Mouse (Mus musculus) gastrocnemius, postnatal 36 days (tissue): ENCODE data around the gene Pard6a. TPM values are rescaled to one million over a fixed set of nuclear protein-coding genes. Genes with fewer than 3 reads are reported as not detected.
A peak's percentile ranks its signal among the peaks of the same experiment; 100 is the strongest.

Experiments
- DNase-seq, 2 experiments: peaks; one replicate each; pipeline ENCODE4 v3.0.0; 2022
- intact Hi-C: fragments of 180-260 bp; cut with DNase I; formaldehyde crosslinking; loops from one replicate; pipeline ENCODE4 v1.15.1; 2025
- total RNA-seq, 2 experiments: library from RNA; stranded (reverse); gene quantifications; 2 replicates each; pipeline ENCODE4 v1.2.3; 2021

Gene Pard6a
- total RNA-seq, 2 experiments from 2014 or later: 4.7 to 6.7 TPM

GRCm38 (mm10) chr8:105698734-105699133 lies 2.2 kb upstream of the Pard6a start:
- intact Hi-C loops: no loop called here
- DNase-seq: no peak

DNA sequence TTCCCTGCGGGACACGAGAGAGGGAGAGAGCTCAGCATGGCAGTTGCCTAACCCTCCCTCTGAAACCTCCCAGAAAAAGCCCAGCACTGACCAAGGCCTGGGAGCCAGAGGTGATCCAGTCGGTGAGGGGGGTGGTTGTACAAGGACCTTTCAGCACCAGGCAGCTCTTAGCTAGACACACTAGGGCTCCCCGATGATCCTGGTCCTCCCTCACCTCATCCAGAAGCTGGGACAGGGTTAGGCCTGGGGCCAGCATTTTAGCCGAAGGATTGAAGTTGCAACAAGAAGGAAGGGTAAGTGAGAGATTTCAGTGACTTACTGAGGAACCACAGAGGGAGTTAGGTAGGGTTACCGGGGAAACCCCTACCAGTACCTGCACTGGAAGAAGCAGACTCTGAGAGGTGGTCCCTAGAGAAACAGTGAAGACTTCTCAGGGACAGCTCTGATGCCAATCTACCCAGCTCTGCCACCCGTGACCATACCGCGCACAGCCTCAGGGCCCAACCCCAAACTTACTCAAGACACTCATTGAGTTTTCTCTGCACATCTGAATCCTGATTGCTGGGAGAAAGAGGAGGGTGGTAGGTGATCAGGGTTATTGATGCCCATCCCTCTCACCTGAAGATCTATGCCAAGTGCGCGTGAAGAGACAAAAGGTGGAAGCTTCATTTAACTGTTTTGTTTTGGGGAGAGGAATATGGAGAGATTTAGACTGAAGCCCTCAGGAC lies 1.3 kb upstream of the Pard6a start:
- no peak for DNase-seq
- intact Hi-C loops: no loop called here

DNA sequence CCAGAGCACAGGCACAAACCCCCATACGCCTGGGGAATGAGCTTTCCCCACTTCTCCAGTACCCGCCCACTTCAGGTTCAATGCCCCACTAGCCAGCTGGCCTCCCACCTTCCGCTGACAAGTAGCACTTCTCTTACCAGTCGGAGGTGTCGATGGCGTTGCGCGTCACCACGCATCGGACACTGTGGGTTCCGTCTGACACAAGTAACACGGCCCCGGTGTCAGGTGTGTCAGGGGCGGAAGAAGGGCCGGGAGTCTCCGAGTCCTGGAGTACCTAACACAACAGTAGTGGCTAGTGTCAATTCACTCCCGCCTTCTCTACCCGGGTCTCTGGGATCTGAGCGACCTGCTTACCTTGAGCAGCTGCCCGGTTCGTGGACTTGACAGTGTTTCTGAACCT lies 382 bp upstream of the Pard6a start:
- no peak for DNase-seq
- intact Hi-C loops: no loop called here

GRCm38 (mm10) chr8:105702001-105702401 lies 1.1 kb downstream of the Pard6a start:
- DNase-seq: no peak
- intact Hi-C loops: no loop called here

GRCm38 (mm10) chr8:105702731-105703415 lies 1.9 kb downstream of the Pard6a start:
- no peak for DNase-seq
- intact Hi-C loops: no loop called here

- intact Hi-C loops: no loop called here
- DNase-seq: peak in 1 of 2 experiments; percentile 8
Measured at GRCm38 (mm10) chr8:105704146-105704812, 3.3 kb downstream of the Pard6a start.

GRCm38 (mm10) chr8:105704955-105705354 lies 4.0 kb downstream of the Pard6a start:
- intact Hi-C loops: no loop called here

DNA sequence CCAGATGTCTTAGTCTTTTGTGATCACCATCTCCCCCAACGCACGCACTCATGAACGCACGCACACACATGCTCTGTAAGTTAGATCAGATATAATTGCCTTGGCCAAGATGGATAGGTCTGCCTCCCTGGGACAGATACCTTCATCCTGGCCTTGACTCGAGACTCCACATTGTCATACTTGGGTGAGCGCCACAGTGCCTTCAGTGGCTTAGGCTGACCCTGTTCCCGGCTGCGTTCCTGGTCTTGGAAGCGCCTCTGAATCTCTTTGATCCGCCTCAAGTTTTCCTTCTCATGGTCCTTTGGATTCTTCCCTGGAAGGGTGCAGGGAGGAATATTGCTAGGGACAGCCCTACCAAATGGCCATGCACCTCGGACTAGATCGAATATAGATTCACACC lies 5.5 kb downstream of the Pard6a start:
- no peak for DNase-seq
- intact Hi-C loops: no loop called here

More at GRCm38 (mm10) chr8:105704955-105705354, 4.0 kb downstream of the Pard6a start:
- no peak for DNase-seq

DNA sequence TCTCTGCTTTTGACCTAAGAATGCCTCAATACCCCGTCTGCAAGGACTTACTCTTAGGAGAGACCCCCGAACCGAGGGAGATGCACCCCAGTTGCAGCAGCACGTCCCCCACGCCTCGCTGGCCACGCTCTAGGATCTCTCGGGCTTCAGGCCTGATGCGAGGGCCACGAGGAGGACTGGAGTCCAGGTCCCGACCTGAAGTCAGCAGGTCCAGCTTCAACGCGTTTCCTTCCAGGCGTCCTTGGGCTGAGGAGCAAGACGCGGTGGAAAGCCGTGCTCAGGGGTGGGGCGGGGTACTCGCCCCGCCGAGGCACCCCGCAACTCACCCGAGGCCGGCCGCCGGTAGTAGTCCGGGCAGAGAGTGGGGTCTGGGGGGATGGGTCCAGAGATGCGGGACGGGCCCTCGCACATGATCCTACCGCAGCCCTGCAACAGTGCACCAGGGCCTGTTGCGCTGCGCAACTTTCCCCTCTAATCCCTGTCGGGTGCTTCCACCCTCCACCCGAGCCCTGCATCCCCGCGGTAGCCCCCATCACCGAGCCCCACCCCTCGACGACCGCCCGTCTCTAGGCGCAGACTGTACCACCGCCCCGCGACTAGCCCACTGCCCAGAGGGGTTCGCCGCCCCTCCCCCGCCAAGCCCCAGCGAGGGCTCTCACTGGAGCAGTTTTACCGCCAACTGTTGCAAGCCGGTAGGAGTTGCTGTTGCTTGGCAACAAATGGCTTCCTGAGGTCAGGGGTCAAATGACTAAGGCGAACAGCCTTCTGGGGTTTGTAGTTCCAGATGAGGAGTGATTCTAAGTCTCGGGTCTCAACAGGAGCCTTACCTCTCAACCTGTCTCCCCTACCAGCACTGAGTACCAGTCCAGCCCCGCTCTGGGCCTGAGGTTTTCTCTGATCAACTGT lies 6.8 kb downstream of the Pard6a start, which contains the start of the genes 4933405L10Rik and Enkd1:
4933405L10Rik (plus strand) TSS at position 158 of the 906 bp plus-strand sequence.
Enkd1 (minus strand) TSS at position 713 of the 906 bp plus-strand sequence.
- intact Hi-C loops: no loop called here
- peak; percentile 60 to 72 for DNase-seq

GRCm38 (mm10) chr8:105708675-105709074 lies 7.7 kb downstream of the Pard6a start:
- DNase-seq: no peak
- intact Hi-C loops: no loop called here

DNA sequence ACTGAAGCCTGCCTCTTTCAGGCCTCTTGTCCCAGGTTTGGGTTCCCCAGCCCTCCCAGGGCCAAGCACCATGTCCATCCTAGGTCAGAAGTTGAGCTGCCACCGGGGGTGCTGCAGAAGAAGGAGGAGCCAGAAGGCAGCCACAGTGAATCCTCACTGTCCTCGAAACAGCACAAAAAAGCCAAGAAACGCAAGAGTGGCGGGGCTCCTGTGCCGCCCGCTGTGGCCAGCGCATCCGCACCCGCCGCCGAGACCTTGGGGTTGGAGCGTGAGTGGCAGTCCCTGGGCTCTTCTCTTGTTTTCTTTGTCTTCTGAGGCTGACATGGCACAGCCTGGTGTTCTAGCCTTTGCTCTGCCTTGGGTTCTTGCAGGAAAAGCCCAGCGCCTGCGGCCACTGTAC lies 8.4 kb downstream of the Pard6a start:
- intact Hi-C loops: no loop called here

GRCm38 (mm10) chr8:105712286-105712685 lies 11.3 kb downstream of the Pard6a start:
- intact Hi-C loops: loop anchor here (5.0 to 10.0 kb wide), 3 partner anchors 60 to 313 kb away; no protein-coding TSS in a partner anchor
- DNase-seq: no peak

More for the DNA sequence above, 8.4 kb downstream of the Pard6a start:
- no peak for DNase-seq

GRCm38 (mm10) chr8:105714139-105714538 lies 13.2 kb downstream of the Pard6a start:
- intact Hi-C loops: loop anchor here (5.0 to 10.0 kb wide), 3 partner anchors 58 to 311 kb away; no protein-coding TSS in a partner anchor
- peak; percentile 79 to 87 for DNase-seq

GRCm38 (mm10) chr8:105715042-105715441 lies 14.1 kb downstream of the Pard6a start:
- no peak for DNase-seq
- intact Hi-C loops: loop anchor here (10.0 kb wide), 1 partner anchor 310 kb away; no protein-coding TSS in a partner anchor

DNA sequence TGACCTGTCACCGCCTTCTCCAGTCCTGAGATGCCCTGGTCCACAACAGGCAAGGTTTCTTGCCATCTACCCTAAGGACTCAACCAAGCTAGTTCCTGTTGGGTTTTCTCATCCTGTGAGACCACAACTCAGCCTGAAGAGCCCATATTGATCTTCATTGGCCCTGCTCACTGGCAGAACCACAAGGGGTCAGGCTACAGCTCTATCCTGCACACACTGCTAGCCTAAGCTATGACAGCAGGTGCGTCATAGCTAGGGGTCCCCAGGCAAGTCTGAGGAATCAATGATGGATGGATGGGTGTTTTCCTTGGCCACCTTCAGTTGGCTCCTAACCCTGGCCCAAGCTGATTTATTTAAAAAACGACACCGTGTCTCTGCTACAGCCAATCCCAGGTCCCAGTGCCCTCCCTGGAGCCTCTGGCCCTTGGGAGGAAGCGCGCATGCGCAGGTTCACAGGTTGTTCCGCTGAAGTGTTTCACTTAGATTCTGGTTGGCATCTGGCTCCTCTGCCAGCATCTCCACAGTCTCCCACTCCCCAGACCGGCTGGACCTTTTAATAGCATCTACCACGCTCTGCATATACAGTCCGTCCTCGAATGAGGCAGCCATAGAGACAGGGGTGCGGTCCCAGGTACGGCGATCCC lies 15.5 kb downstream of the Pard6a start:
- no peak for DNase-seq
- intact Hi-C loops: loop anchor here (2.0 to 10.0 kb wide), 2 partner anchors 214 to 308 kb away; no protein-coding TSS in a partner anchor

GRCm38 (mm10) chr8:105719637-105720036 lies 18.7 kb downstream of the Pard6a start:
- intact Hi-C loops: loop anchor here (10.0 kb wide), 1 partner anchor 305 kb away; no protein-coding TSS in a partner anchor

DNA sequence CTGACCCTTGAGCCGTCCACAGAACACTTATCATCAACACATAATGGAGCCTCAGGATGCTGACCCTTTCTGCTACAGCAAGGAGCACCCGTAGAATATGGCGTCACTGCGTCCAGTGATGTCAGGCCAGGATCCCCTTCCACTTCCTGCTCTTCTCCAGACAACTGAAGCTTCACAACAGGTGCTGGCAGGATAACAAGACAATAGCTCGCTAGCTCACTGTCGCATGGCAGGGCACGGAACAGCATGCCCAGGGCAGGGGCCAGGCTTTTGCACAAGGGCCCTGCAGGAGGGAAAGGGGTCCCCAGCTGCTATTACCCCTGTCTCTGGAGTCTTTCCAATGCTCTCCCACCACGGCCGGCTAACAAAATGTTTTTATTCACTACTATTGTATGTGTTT lies 21.9 kb downstream of the Pard6a start:
- intact Hi-C loops: no loop called here
- no peak for DNase-seq

More at GRCm38 (mm10) chr8:105719637-105720036, 18.7 kb downstream of the Pard6a start:
- no peak for DNase-seq

DNA sequence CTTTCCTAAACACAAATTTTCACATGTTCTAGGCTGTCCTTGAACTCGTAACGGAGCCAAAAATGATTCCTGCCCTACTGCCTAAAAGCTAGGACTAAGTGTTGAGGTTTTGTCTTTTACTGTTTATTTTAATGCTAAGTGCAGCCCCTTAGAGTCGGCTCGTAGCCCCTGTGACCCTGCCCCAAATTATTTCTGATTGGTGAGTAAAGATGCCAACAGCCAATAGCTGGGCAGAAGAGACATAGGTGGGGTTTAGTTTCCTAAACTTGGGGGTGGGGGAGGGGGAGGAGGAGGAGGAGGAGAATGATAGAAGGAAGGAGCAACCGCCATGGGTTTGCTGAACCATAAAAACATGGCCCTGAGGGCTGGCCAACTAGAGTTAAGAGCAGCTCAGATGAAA lies 24.8 kb downstream of the Pard6a start:
- intact Hi-C loops: no loop called here
- DNase-seq: no peak
